Mouse (Mus musculus): ENCODE measurements around the gene Lin7a. TPM values are rescaled to one million over a fixed set of nuclear protein-coding genes. Genes with fewer than 3 reads are reported as not detected.

Gene Lin7a
- polyA plus RNA-seq, 1 experiment, result not detected

- Histone ChIP-seq H3K4me1 (ENCODE audit: control insufficient read depth, insufficient read depth, low read length) (no peaks in the 10 kb centered on the region), H3K27ac (ENCODE audit: insufficient read depth, low read depth, low read length) (no peak overlapping the region), H3K4me3 (ENCODE audit: insufficient read depth, low read length) (no peak overlapping the region)
- no peak for TF ChIP-seq POLR2A (IDR thresholded peaks at IDR 0.05; ENCODE audit: borderline replicate concordance, low read depth, low read length)
Observed at GRCm38 (mm10) chr10:107242696-107243400, 28.6 kb upstream of the Lin7a start.

GRCm38 (mm10) chr10:107244211-107244610 lies 27.3 kb upstream of the Lin7a start:
- H3K27ac ChIP-seq (ENCODE audit: insufficient read depth, low read depth, low read length), result no peak overlapping the region
- TF ChIP-seq CTCF (IDR thresholded peaks at IDR 0.05; ENCODE audit: low read depth, low read length) (no peak), POLR2A (IDR thresholded peaks at IDR 0.05; ENCODE audit: borderline replicate concordance, low read depth, low read length) (no peak)
- no peak overlapping the region for H3K4me3 ChIP-seq (ENCODE audit: insufficient read depth, low read length)
- H3K4me1 ChIP-seq (ENCODE audit: control insufficient read depth, insufficient read depth, low read length), result no peaks in the 10 kb centered on the region

- H3K27ac ChIP-seq (ENCODE audit: insufficient read depth, low read depth, low read length), result no peak overlapping the region
- no peak overlapping the region for H3K4me3 ChIP-seq (ENCODE audit: insufficient read depth, low read length)
- TF ChIP-seq POLR2A (IDR thresholded peaks at IDR 0.05; ENCODE audit: borderline replicate concordance, low read depth, low read length), result no peak
- TF ChIP-seq CTCF (IDR thresholded peaks at IDR 0.05; ENCODE audit: low read depth, low read length), result no peak
- H3K4me1 ChIP-seq (ENCODE audit: control insufficient read depth, insufficient read depth, low read length), result no peaks in the 10 kb centered on the region
Observed at GRCm38 (mm10) chr10:107244691-107245530, 26.6 kb upstream of the Lin7a start.

- no peaks in the 10 kb centered on the region for H3K4me1 ChIP-seq (ENCODE audit: control insufficient read depth, insufficient read depth, low read length)
- no peak overlapping the region for H3K4me3 ChIP-seq (ENCODE audit: insufficient read depth, low read length)
- no peak for TF ChIP-seq POLR2A (IDR thresholded peaks at IDR 0.05; ENCODE audit: borderline replicate concordance, low read depth, low read length)
- no peak for TF ChIP-seq CTCF (IDR thresholded peaks at IDR 0.05; ENCODE audit: low read depth, low read length)
- H3K27ac ChIP-seq (ENCODE audit: insufficient read depth, low read depth, low read length), result no peak overlapping the region
Observed at GRCm38 (mm10) chr10:107245531-107245840, 26.0 kb upstream of the Lin7a start.

GRCm38 (mm10) chr10:107245961-107246460 lies 25.5 kb upstream of the Lin7a start:
- TF ChIP-seq POLR2A (IDR thresholded peaks at IDR 0.05; ENCODE audit: borderline replicate concordance, low read depth, low read length), result no peak
- no peak for TF ChIP-seq CTCF (IDR thresholded peaks at IDR 0.05; ENCODE audit: low read depth, low read length)
- H3K4me3 ChIP-seq (ENCODE audit: insufficient read depth, low read length), result no peak overlapping the region
- no peak overlapping the region for H3K27ac ChIP-seq (ENCODE audit: insufficient read depth, low read depth, low read length)
- no peaks in the 10 kb centered on the region for H3K4me1 ChIP-seq (ENCODE audit: control insufficient read depth, insufficient read depth, low read length)

- H3K4me3 ChIP-seq (ENCODE audit: insufficient read depth, low read length), result no peak overlapping the region
- no peaks in the 10 kb centered on the region for H3K4me1 ChIP-seq (ENCODE audit: control insufficient read depth, insufficient read depth, low read length)
- no peak for TF ChIP-seq CTCF (IDR thresholded peaks at IDR 0.05; ENCODE audit: low read depth, low read length)
- TF ChIP-seq POLR2A (IDR thresholded peaks at IDR 0.05; ENCODE audit: borderline replicate concordance, low read depth, low read length), result no peak
- no peak overlapping the region for H3K27ac ChIP-seq (ENCODE audit: insufficient read depth, low read depth, low read length)
Observed at GRCm38 (mm10) chr10:107247001-107247670, 24.4 kb upstream of the Lin7a start.

GRCm38 (mm10) chr10:107248481-107248880 lies 23.0 kb upstream of the Lin7a start:
- Histone ChIP-seq H3K4me1 (ENCODE audit: control insufficient read depth, insufficient read depth, low read length) (no peaks in the 10 kb centered on the region), H3K4me3 (ENCODE audit: insufficient read depth, low read length) (no peak overlapping the region), H3K27ac (ENCODE audit: insufficient read depth, low read depth, low read length) (no peak overlapping the region)
- TF ChIP-seq POLR2A (IDR thresholded peaks at IDR 0.05; ENCODE audit: borderline replicate concordance, low read depth, low read length) (no peak), CTCF (IDR thresholded peaks at IDR 0.05; ENCODE audit: low read depth, low read length) (no peak)

- no peak overlapping the region for H3K4me3 ChIP-seq (ENCODE audit: insufficient read depth, low read length)
- no peaks in the 10 kb centered on the region for H3K4me1 ChIP-seq (ENCODE audit: control insufficient read depth, insufficient read depth, low read length)
- TF ChIP-seq POLR2A (IDR thresholded peaks at IDR 0.05; ENCODE audit: borderline replicate concordance, low read depth, low read length), result no peak
- TF ChIP-seq CTCF (IDR thresholded peaks at IDR 0.05; ENCODE audit: low read depth, low read length), result no peak
- no peak overlapping the region for H3K27ac ChIP-seq (ENCODE audit: insufficient read depth, low read depth, low read length)
Observed at GRCm38 (mm10) chr10:107249056-107249455, 22.4 kb upstream of the Lin7a start.

- Histone ChIP-seq H3K4me1 (ENCODE audit: control insufficient read depth, insufficient read depth, low read length) (no peaks in the 10 kb centered on the region), H3K4me3 (ENCODE audit: insufficient read depth, low read length) (no peak overlapping the region), H3K27ac (ENCODE audit: insufficient read depth, low read depth, low read length) (no peak overlapping the region)
- TF ChIP-seq CTCF (IDR thresholded peaks at IDR 0.05; ENCODE audit: low read depth, low read length), result no peak
- no peak for TF ChIP-seq POLR2A (IDR thresholded peaks at IDR 0.05; ENCODE audit: borderline replicate concordance, low read depth, low read length)
Observed at GRCm38 (mm10) chr10:107249606-107250186, 21.8 kb upstream of the Lin7a start.

Measured in bone marrow macrophage, adult 2 months (primary cell).